Mouse (Mus musculus): Measurements from ENCODE around the gene Tenm2. TPM values are rescaled to one million over a fixed set of nuclear protein-coding genes. Genes with fewer than 3 reads are reported as not detected.

Gene Tenm2
- total and polyA plus RNA-seq, 3 experiments = not detected

GRCm38 (mm10) chr11:36221271-36221975 is 1014.3 kb downstream of the Tenm2 start:
- H3K27ac ChIP-seq (ENCODE audit: control insufficient read depth, low read depth, low read length) = no peak overlapping the region
- H3K36me3 ChIP-seq (ENCODE audit: control insufficient read depth in 1 of 2, insufficient read depth in 2 of 2, low read length in 2 of 2) = no peaks in the 10 kb centered on the region
- H3K4me1 ChIP-seq (ENCODE audit: control insufficient read depth in 1 of 2, insufficient read depth in 2 of 2, low read length in 2 of 2) = no peaks in the 10 kb centered on the region
- H3K27me3 ChIP-seq (ENCODE audit: control insufficient read depth in 1 of 2, insufficient read depth in 2 of 2, low read length in 2 of 2) = no peaks in the 10 kb centered on the region
- TF ChIP-seq ELF1 (IDR thresholded peaks at IDR 0.05; ENCODE audit: low read depth, low read length) = no peak
- peak; percentile 83 for TF ChIP-seq SMC3 (IDR thresholded peaks at IDR 0.05; ENCODE audit: low read depth, low read length)
- TF ChIP-seq RAD21 (IDR thresholded peaks at IDR 0.05; ENCODE audit: low read depth, low read length) = peak; percentile 79
- peak; percentile 21 to 77 (median 75); a peak in 4 of 6 replicates for TF ChIP-seq CTCF (IDR thresholded peaks at IDR 0.05 in 2 of 3, conservative IDR thresholded peaks at IDR 0.05 in 1 of 3; ENCODE audit: control insufficient read depth in 1 of 3, insufficient read depth in 1 of 3, low read depth in 2 of 3, low read length in 3 of 3, poor library complexity in 1 of 3, severe bottlenecking in 1 of 3)
- TF ChIP-seq ZC3H11A (IDR thresholded peaks at IDR 0.05; ENCODE audit: low read depth, low read length) = peak; percentile 51
- H3K79me2 ChIP-seq (ENCODE audit: control insufficient read depth, insufficient read depth, low read length, poor library complexity) = no peaks in the 10 kb centered on the region
- no peaks in the 10 kb centered on the region for H3K9me3 ChIP-seq (replicated peaks; ENCODE audit: insufficient read depth, low read length)
- H3K9ac ChIP-seq (ENCODE audit: control insufficient read depth, low read depth, low read length, poor library complexity, severe bottlenecking) = no peak overlapping the region
- DNase-seq (ENCODE audit: low read depth, low spot score) = peak; percentile 61
- H3K4me3 ChIP-seq (ENCODE audit: control insufficient read depth in 1 of 2, insufficient read depth in 1 of 2, low read depth in 2 of 2, low read length in 2 of 2) = no peak overlapping the region

- TF ChIP-seq GATA1 (IDR thresholded peaks at IDR 0.05; ENCODE audit: low read depth, low read length) (no peak), ZC3H11A (IDR thresholded peaks at IDR 0.05; ENCODE audit: low read depth, low read length) (no peak), MYB (IDR thresholded peaks at IDR 0.05; ENCODE audit: low read depth, low read length) (no peak), TAL1 (IDR thresholded peaks at IDR 0.05; ENCODE audit: low read length) (no peak), SIN3A (IDR thresholded peaks at IDR 0.05; ENCODE audit: low read length) (no peak), ETS1 (IDR thresholded peaks at IDR 0.05; ENCODE audit: low read depth, low read length) (no peak), E2F4 (IDR thresholded peaks at IDR 0.05; ENCODE audit: borderline replicate concordance, low read depth, low read length) (no peak), MXI1 (IDR thresholded peaks at IDR 0.05; ENCODE audit: low read depth, low read length) (no peak), ZKSCAN1 (IDR thresholded peaks at IDR 0.05; ENCODE audit: low read depth, low read length) (no peak), TCF12 (IDR thresholded peaks at IDR 0.05; ENCODE audit: low read depth, low read length) (no peak), MAX (IDR thresholded peaks at IDR 0.05; ENCODE audit: low read length) (no peak), POLR2A (IDR thresholded peaks at IDR 0.05; ENCODE audit: control insufficient read depth in 1 of 2, insufficient read depth in 1 of 2, low read depth in 1 of 2, low read length in 2 of 2, poor library complexity in 1 of 2) (no peak), MEF2A (IDR thresholded peaks at IDR 0.05; ENCODE audit: extremely low read depth, insufficient replicate concordance, low read depth, low read length, poor library complexity, severe bottlenecking) (no peak), RAD21 (IDR thresholded peaks at IDR 0.05; ENCODE audit: low read depth, low read length) (no peak)
- Histone ChIP-seq H3K79me2 (ENCODE audit: control insufficient read depth, insufficient read depth, low read length, poor library complexity) (no peaks in the 10 kb centered on the region), H3K4me1 (ENCODE audit: control insufficient read depth in 1 of 2, insufficient read depth in 2 of 2, low read length in 2 of 2) (no peaks in the 10 kb centered on the region), H3K9me3 (replicated peaks; ENCODE audit: insufficient read depth, low read length) (no peaks in the 10 kb centered on the region), H3K9ac (ENCODE audit: control insufficient read depth, low read depth, low read length, poor library complexity, severe bottlenecking) (no peak overlapping the region), H3K36me3 (ENCODE audit: control insufficient read depth in 1 of 2, insufficient read depth in 2 of 2, low read length in 2 of 2) (no peaks in the 10 kb centered on the region), H3K27me3 (ENCODE audit: control insufficient read depth in 1 of 2, insufficient read depth in 2 of 2, low read length in 2 of 2) (no peaks in the 10 kb centered on the region), H3K4me3 (ENCODE audit: control insufficient read depth in 1 of 2, insufficient read depth in 1 of 2, low read depth in 2 of 2, low read length in 2 of 2) (no peak overlapping the region), H3K27ac (ENCODE audit: control insufficient read depth, low read depth, low read length) (no peak overlapping the region)
- no peak for DNase-seq (ENCODE audit: low read depth, low spot score)
Observed at GRCm38 (mm10) chr11:36220651-36221050, 1015.1 kb downstream of the Tenm2 start.

Data from MEL (cell line).